Mouse (Mus musculus) midbrain, embryonic 15.5 days (tissue): ENCODE data around the gene 1700018B08Rik. TPM values are rescaled to one million over a fixed set of nuclear protein-coding genes. Genes with fewer than 3 reads are reported as not detected.
A peak's percentile ranks its signal among the peaks of the same experiment; 100 is the strongest.

Experiments
- ATAC-seq: fragments of 200-750 bp; cut with Nextera tagmentation; replicated peaks from 2 replicates; pipeline ENCODE4 v1.8.0; 2017; ENCODE audit warnings: moderate TSS enrichment
- H3K27ac ChIP-seq: fragments of 300-500 bp; sonication (generic); 2 replicates; pipeline ENCODE4 v1.5.1; 2015; ENCODE audit warnings: mild to moderate bottlenecking, inconsistent platforms
- H3K27me3 ChIP-seq: fragments of 300-500 bp; sonication (generic); replicated peaks from 2 replicates; pipeline ENCODE4 v1.6.1; 2015; ENCODE audit warnings: inconsistent platforms
- H3K36me3 ChIP-seq: fragments of 300-500 bp; sonication (generic); replicated peaks from 2 replicates; pipeline ENCODE4 v1.6.1; 2015; ENCODE audit warnings: inconsistent platforms
- H3K4me1 ChIP-seq: fragments of 300-500 bp; sonication (generic); 2 replicates; pipeline ENCODE4 v1.6.1; 2015; ENCODE audit warnings: inconsistent platforms
- H3K4me2 ChIP-seq: fragments of 300-500 bp; sonication (generic); 2 replicates; pipeline ENCODE4 v1.6.1; 2015; ENCODE audit warnings: inconsistent platforms, mild to moderate bottlenecking, moderate library complexity
- H3K4me3 ChIP-seq: fragments of 300-500 bp; sonication (generic); 2 replicates; pipeline ENCODE4 v1.5.1; 2015; ENCODE audit warnings: mild to moderate bottlenecking, inconsistent platforms
- H3K9ac ChIP-seq: fragments of 300-500 bp; sonication (generic); 2 replicates; pipeline ENCODE4 v1.6.1; 2015; ENCODE audit warnings: mild to moderate bottlenecking, inconsistent platforms
- H3K9me3 ChIP-seq: fragments of 300-500 bp; sonication (generic); 2 replicates; pipeline ENCODE4 v1.6.1; 2016; ENCODE audit warnings: inconsistent platforms
- WGBS: fragments of 180-500 bp; shearing (Covaris S2); methylation state at CpG from one replicate; pipeline ENCODE4 v1.1.7; 2015; ENCODE audit warnings: mixed read lengths; 5-methylcytosine and 5-hydroxymethylcytosine counted together
- polyA plus RNA-seq: library from polyadenylated mRNA; unstranded; fragments of >200 nt; fragmentation: Nextera tagmentation; extraction: Ambion mirVana; gene quantifications from 2 replicates; pipeline ENCODE4 v1.2.1, GENCODE M21; 2015

The 1700018B08Rik gene
- polyA plus RNA-seq, 1 experiment from 2014 or later = not detected

- no peaks in the 10 kb centered on the region for H3K9me3 ChIP-seq
- no peak overlapping the region for H3K9ac ChIP-seq
- no peak overlapping the region for H3K4me3 ChIP-seq
- no peaks in the 10 kb centered on the region for H3K27me3 ChIP-seq
- WGBS = 52% methylated on average over 5 of the region's 5 CpGs
- H3K27ac ChIP-seq = no peak overlapping the region
- no peak for ATAC-seq
- no peaks in the 10 kb centered on the region for H3K4me1 ChIP-seq
- H3K36me3 ChIP-seq = no peaks in the 10 kb centered on the region
- no peak overlapping the region for H3K4me2 ChIP-seq
These were observed 11.7 kb downstream of the 1700018B08Rik start for GRCm38 (mm10) chr8:121532381-121532780.

DNA sequence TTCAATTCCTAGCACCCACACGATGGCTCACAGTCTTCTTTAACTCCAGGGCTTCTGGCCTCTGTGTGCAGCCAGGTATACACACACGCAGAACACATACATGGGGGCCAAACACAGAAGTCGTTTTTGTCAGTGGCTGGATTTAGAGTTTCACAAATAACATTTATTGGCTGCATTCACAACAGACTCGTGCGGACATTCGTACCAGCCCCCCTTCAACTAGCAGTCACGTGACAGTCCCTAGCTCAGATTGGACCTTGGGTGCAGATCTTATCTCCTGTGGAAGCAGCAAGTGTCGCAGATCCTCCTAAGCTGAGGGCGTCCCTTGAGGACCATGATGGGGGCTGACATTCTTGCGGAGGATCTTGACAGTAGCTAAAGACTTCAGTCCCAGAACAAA is 13.5 kb downstream of the 1700018B08Rik start:
- Histone ChIP-seq H3K4me3 (no peak overlapping the region), H3K27me3 (no peaks in the 10 kb centered on the region), H3K27ac (no peak overlapping the region), H3K9me3 (no peaks in the 10 kb centered on the region), H3K9ac (no peak overlapping the region), H3K36me3 (no peaks in the 10 kb centered on the region), H3K4me2 (no peak overlapping the region), H3K4me1 (no peaks in the 10 kb centered on the region)
- 83% methylated on average over 10 of the region's 10 CpGs for WGBS
- no peak for ATAC-seq

- Histone ChIP-seq H3K27ac (no peak overlapping the region), H3K27me3 (no peaks in the 10 kb centered on the region), H3K4me2 (no peak overlapping the region), H3K4me1 (no peaks in the 10 kb centered on the region), H3K9me3 (no peaks in the 10 kb centered on the region), H3K36me3 (no peaks in the 10 kb centered on the region), H3K4me3 (no peak overlapping the region), H3K9ac (no peak overlapping the region)
- 87% methylated on average over 15 of the region's 15 CpGs for WGBS
- ATAC-seq = no peak
These were observed 15.3 kb downstream of the 1700018B08Rik start for GRCm38 (mm10) chr8:121528790-121529189.

GRCm38 (mm10) chr8:121527751-121528150 is 16.4 kb downstream of the 1700018B08Rik start:
- Histone ChIP-seq H3K27me3 (no peaks in the 10 kb centered on the region), H3K4me3 (no peak overlapping the region), H3K9me3 (no peaks in the 10 kb centered on the region), H3K4me2 (no peak overlapping the region), H3K27ac (no peak overlapping the region), H3K36me3 (no peaks in the 10 kb centered on the region), H3K4me1 (no peaks in the 10 kb centered on the region), H3K9ac (no peak overlapping the region)
- no peak for ATAC-seq
- 85% methylated on average over 9 of the region's 9 CpGs for WGBS

GRCm38 (mm10) chr8:121526811-121527550 is 17.1 kb downstream of the 1700018B08Rik start:
- no peaks in the 10 kb centered on the region for H3K4me1 ChIP-seq
- no peaks in the 10 kb centered on the region for H3K36me3 ChIP-seq
- H3K27ac ChIP-seq = no peak overlapping the region
- no peak overlapping the region for H3K9ac ChIP-seq
- no peaks in the 10 kb centered on the region for H3K27me3 ChIP-seq
- no peak overlapping the region for H3K4me3 ChIP-seq
- no peaks in the 10 kb centered on the region for H3K9me3 ChIP-seq
- ATAC-seq = no peak
- 68% methylated on average over 6 of the region's 6 CpGs for WGBS
- H3K4me2 ChIP-seq = no peak overlapping the region

- Histone ChIP-seq H3K4me1 (no peaks in the 10 kb centered on the region), H3K4me2 (no peak overlapping the region), H3K4me3 (no peak overlapping the region), H3K27ac (no peak overlapping the region), H3K9me3 (no peaks in the 10 kb centered on the region), H3K9ac (no peak overlapping the region), H3K27me3 (no peaks in the 10 kb centered on the region), H3K36me3 (no peaks in the 10 kb centered on the region)
- ATAC-seq = no peak
- WGBS = 84% methylated on average over 18 of the region's 18 CpGs
These were observed 18.9 kb downstream of the 1700018B08Rik start for GRCm38 (mm10) chr8:121525111-121525818.

DNA sequence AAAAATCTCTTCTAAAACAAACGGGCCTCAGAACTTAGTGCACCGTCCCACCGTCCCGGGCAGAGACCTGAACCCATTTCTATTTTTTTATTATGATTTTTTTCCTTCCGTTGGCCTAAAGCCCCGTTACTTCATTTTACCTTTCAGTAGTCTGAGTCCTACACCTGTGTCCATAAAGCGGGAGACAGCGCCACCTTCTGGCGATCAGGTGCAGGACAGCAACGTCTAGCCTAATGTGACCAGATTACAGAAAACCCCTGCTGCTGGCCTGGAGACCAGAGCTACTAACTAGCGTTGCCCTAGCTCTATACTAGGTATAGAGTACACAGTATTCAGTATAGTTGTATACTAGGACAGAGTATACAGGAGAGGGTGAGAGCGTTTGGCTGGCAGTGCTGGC is 30.7 kb downstream of the 1700018B08Rik start:
- no peak overlapping the region for H3K4me3 ChIP-seq
- H3K36me3 ChIP-seq = no peaks in the 10 kb centered on the region
- no peak overlapping the region for H3K27ac ChIP-seq
- no peak overlapping the region for H3K4me2 ChIP-seq
- H3K27me3 ChIP-seq = peaks cover 26% of the 10 kb centered on the region
- H3K4me1 ChIP-seq = no peaks in the 10 kb centered on the region
- ATAC-seq = peak; percentile 66
- H3K9me3 ChIP-seq = no peaks in the 10 kb centered on the region
- WGBS = 6% methylated on average over 12 of the region's 12 CpGs
- H3K9ac ChIP-seq = no peak overlapping the region

DNA sequence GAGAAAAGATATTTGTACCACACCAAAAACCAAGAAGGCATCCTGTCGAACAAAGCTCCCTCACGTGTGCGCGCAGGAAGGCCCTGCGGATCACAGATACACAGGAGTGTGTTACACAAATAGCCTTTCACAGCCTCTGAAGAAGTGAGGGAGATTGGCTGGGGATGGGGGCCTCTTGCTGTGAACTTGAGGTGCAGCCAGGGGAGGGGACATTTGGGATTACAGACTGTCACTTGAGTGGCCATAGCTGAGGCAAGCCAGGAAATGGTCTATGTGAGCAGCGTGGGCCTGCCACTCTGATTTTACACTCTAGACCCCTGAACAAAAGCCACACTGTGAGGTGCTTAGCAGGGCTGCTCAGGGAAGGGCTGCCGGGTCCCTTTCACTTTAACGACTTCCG is 32.4 kb downstream of the 1700018B08Rik start:
- peaks cover 2% of the 10 kb centered on the region; the same call in 1 of the 2 replicates for H3K4me1 ChIP-seq
- H3K4me3 ChIP-seq = no peak overlapping the region
- H3K9ac ChIP-seq = no peak overlapping the region
- no peak for ATAC-seq
- H3K9me3 ChIP-seq = no peaks in the 10 kb centered on the region
- peaks cover 31% of the 10 kb centered on the region for H3K27me3 ChIP-seq
- H3K36me3 ChIP-seq = no peaks in the 10 kb centered on the region
- H3K27ac ChIP-seq = no peak overlapping the region
- 43% methylated on average over 9 of the region's 9 CpGs for WGBS
- H3K4me2 ChIP-seq = no peak overlapping the region

GRCm38 (mm10) chr8:121497621-121498020 is 46.5 kb downstream of the 1700018B08Rik start:
- Histone ChIP-seq H3K4me3 (no peak overlapping the region), H3K9me3 (no peaks in the 10 kb centered on the region), H3K36me3 (no peaks in the 10 kb centered on the region), H3K27me3 (no peaks in the 10 kb centered on the region), H3K9ac (no peak overlapping the region), H3K27ac (no peak overlapping the region), H3K4me1 (no peaks in the 10 kb centered on the region), H3K4me2 (no peak overlapping the region)
- WGBS = 81% methylated on average over 6 of the region's 6 CpGs
- no peak for ATAC-seq

DNA sequence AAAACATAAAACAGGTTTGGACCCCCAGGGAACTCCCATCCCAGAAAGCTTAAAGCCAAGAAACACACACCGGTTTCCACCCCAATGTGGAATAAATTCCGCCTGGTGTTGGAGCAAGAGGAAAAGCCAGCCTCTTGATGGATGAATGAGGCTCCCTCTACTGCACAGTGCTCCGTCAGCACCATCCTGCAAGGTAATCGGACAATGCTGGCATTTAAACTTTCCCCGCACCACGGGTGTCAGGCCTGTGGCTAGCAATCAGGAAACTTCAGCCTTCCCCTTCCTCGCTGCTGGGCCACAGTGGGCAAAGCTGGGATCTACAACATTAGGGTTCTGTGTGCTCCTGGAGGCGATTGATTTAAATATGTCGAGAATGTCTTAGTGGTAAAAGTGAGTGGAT is 52.5 kb downstream of the 1700018B08Rik start:
- 64% methylated on average over 9 of the region's 9 CpGs for WGBS
- Histone ChIP-seq H3K36me3 (no peaks in the 10 kb centered on the region), H3K9ac (no peak overlapping the region), H3K4me1 (no peaks in the 10 kb centered on the region), H3K27ac (no peak overlapping the region), H3K9me3 (no peaks in the 10 kb centered on the region), H3K4me2 (no peak overlapping the region), H3K4me3 (no peak overlapping the region), H3K27me3 (no peaks in the 10 kb centered on the region)
- ATAC-seq = no peak

DNA sequence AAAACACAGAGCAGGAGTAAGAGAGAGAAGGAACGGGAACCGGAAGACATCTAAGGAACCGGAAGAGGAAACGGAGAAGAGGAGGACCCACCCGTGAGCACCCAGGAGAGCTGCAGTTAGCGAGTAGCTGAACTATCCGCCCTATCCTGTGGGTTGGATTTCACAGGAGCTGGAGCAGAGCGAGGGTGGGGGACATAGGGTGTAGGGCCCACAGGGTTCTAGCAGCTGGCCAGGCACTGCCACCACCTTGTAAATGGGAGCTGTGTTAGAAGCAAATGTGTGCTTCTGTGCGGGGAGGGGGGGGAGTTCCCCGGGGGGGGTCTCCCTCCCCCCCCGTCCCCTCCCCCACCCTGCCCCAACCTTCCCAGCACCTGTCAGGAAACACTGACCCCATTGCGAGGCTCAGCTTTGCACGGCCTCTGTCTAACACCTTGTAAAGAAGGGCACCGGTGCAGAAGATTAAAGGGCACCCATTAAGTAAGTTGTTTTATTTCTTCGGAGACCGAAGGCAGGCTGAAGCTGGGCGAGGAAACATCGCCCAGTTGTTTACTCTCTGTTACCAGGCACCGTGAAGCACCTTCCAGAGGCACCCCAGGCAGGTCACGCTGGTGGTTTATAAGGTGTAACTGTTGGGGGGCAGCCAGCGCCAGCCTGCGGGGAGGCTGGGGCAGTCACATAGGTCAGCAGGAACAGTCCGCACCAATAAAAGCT is 59.9 kb downstream of the 1700018B08Rik start:
- ATAC-seq = no peak
- 79% methylated on average over 22 of the region's 23 CpGs for WGBS

More for the DNA sequence above, 59.9 kb downstream of the 1700018B08Rik start:
- no peaks in the 10 kb centered on the region for H3K9me3 ChIP-seq
- H3K27ac ChIP-seq = no peak overlapping the region
- no peaks in the 10 kb centered on the region for H3K36me3 ChIP-seq
- H3K4me1 ChIP-seq = peaks cover 13% of the 10 kb centered on the region
- peaks cover 19% of the 10 kb centered on the region; the same call in 1 of the 2 replicates for H3K27me3 ChIP-seq
- H3K4me2 ChIP-seq = no peak overlapping the region
- H3K4me3 ChIP-seq = no peak overlapping the region
- no peak overlapping the region for H3K9ac ChIP-seq
